12 mouse cellular contexts compared by ENCODE assay signal in the genomic region with DNA sequence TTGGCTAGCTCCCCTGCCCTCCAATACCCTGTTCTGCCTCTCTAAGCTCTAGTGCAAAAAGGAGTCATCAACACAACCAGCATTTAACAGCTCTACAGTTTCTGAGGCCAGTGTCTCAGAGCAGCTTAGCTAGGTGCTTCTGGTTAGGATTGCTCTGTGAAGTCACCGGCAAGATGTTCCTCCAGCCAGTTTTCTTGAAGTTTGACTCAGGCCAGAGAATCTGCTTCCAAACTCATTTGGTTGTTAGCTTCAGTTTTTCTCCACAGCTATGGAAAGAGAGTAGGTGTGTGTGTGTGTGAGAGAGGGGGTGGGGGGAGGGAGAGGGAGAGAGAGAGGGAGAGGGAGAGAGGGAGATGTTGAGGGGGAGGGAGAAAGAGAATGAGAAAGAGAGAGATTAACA.
"Had no signal": no experiment of that assay in that cellular context is flagged by ENCODE, and none has a peak within 500 bp of the region (broad histone marks: within the 10 kb centered on the region; RNA-seq: fewer than 3 reads in every experiment).

No protein-coding gene starts in this region.

- ATAC-seq: midbrain, embryonic 16.5 days had no signal

- DNase-seq: lung, adult 18-20 months; lung, embryonic 14.5 days; lung, postnatal 10 days; lung, postnatal 4 days; midbrain, embryonic 14.5 days; retina, postnatal 1 day; right cerebral cortex, postnatal 14 days; right cerebral cortex, postnatal 4 days; thymus, adult 18-20 months; thymus, postnatal 14 days; thymus, postnatal 36 days had no signal
